Mouse (Mus musculus) midbrain, embryonic 11.5 days (tissue): Measurements from ENCODE around the gene Vps9d1. TPM values are rescaled to one million over a fixed set of nuclear protein-coding genes. Genes with fewer than 3 reads are reported as not detected.

Experiments used
- ATAC-seq: fragments of 200-750 bp; cut with Nextera tagmentation; 2 replicates; pipeline ENCODE4 v1.8.0; 2017; ENCODE audit warnings: moderate TSS enrichment, moderate library complexity; ENCODE audit not compliant: low FRiP score
- DNase-seq: peaks from one replicate; pipeline ENCODE4 v3.0.0; 2015; ENCODE audit warnings: low spot score; ENCODE audit errors: missing footprints
- H3K27ac ChIP-seq: fragments of 300-500 bp; sonication (generic); 2 replicates; pipeline ENCODE4 v1.5.1; 2014; ENCODE audit warnings: low read depth, low read length
- H3K27me3 ChIP-seq: fragments of 300-500 bp; sonication (generic); 2 replicates; pipeline ENCODE4 v1.6.1; 2014; ENCODE audit warnings: mild to moderate bottlenecking, low read length, moderate library complexity, mixed read lengths; ENCODE audit not compliant: control insufficient read depth, insufficient read depth
- H3K36me3 ChIP-seq: fragments of 300-500 bp; sonication (generic); 2 replicates; pipeline ENCODE4 v1.6.1; 2014; ENCODE audit warnings: mild to moderate bottlenecking, low read length, moderate library complexity, mixed read lengths; ENCODE audit not compliant: control insufficient read depth, insufficient read depth
- H3K4me1 ChIP-seq: fragments of 300-500 bp; sonication (generic); 2 replicates; pipeline ENCODE4 v1.6.1; 2014; ENCODE audit warnings: low read length; ENCODE audit not compliant: control insufficient read depth, insufficient read depth
- H3K4me2 ChIP-seq: fragments of 300-500 bp; sonication (generic); 2 replicates; pipeline ENCODE4 v1.6.1; 2014; ENCODE audit warnings: mild to moderate bottlenecking, moderate library complexity
- H3K4me3 ChIP-seq: fragments of 300-500 bp; sonication (generic); 2 replicates; pipeline ENCODE4 v1.5.1; 2014; ENCODE audit warnings: low read depth, low read length
- H3K9ac ChIP-seq: fragments of 300-500 bp; sonication (generic); 2 replicates; pipeline ENCODE4 v1.6.1; 2014; ENCODE audit warnings: low read length
- H3K9me3 ChIP-seq: fragments of 300-500 bp; sonication (generic); 2 replicates; pipeline ENCODE4 v1.6.1; 2016; ENCODE audit warnings: low read length; ENCODE audit not compliant: control insufficient read depth
- WGBS: fragments of 180-500 bp; shearing (Covaris S2); extraction: QIAGEN DNeasy Blood & Tissue Kit; methylation state at CpG from one replicate; pipeline ENCODE4 v1.1.7; 2014; 5-methylcytosine and 5-hydroxymethylcytosine counted together
- polyA plus RNA-seq: library from polyadenylated mRNA; unstranded; fragments of >200 nt; fragmentation: Nextera tagmentation; extraction: Ambion mirVana; gene quantifications from 2 replicates; pipeline ENCODE4 v1.2.1, GENCODE M21; 2014

The Vps9d1 gene
- 23.7 and 23.8 TPM in 2 replicates for polyA plus RNA-seq

GRCm38 (mm10) chr8:123254099-123254885, at the start of gene Vps9d1, which contains the start of gene Zfp276:
Gene Vps9d1 (minus strand): TSS chr8:123254348.
Gene Zfp276 (plus strand): TSS chr8:123254195.
- Histone ChIP-seq H3K4me1 (peaks cover 15% of the 10 kb centered on the region), H3K27ac (peak within 1 kb of the TSS; percentile 75; the same call in 1 of the 2 replicates), H3K4me2 (peak within 1 kb of the TSS; percentile 96), H3K9ac (peak within 1 kb of the TSS; percentile 97), H3K36me3 (peaks cover 16% of the 10 kb centered on the region; the same call in 1 of the 2 replicates), H3K9me3 (no peaks in the 10 kb centered on the region), H3K4me3 (peak within 1 kb of the TSS; percentile 97), H3K27me3 (no peaks in the 10 kb centered on the region)
- peak; percentile 96 for ATAC-seq
- DNase-seq = peak; percentile 98
- WGBS = under 1% methylated on average over 84 of the region's 99 CpGs

- Histone ChIP-seq H3K27ac (no peak overlapping the region), H3K36me3 (peaks cover 4% of the 10 kb centered on the region; the same call in 1 of the 2 replicates), H3K9ac (no peak overlapping the region), H3K4me1 (no peaks in the 10 kb centered on the region), H3K4me3 (no peak overlapping the region), H3K9me3 (no peaks in the 10 kb centered on the region), H3K4me2 (no peak overlapping the region), H3K27me3 (no peaks in the 10 kb centered on the region)
- no peak for ATAC-seq
- WGBS = 95% methylated on average over 11 of the region's 11 CpGs
- DNase-seq = no peak
Measured at GRCm38 (mm10) chr8:123298301-123298700, 44.2 kb upstream of the Vps9d1 start.

GRCm38 (mm10) chr8:123292785-123293184, 38.6 kb upstream of the Vps9d1 start:
- no peak overlapping the region for H3K4me2 ChIP-seq
- peaks cover 7% of the 10 kb centered on the region; the same call in 1 of the 2 replicates for H3K36me3 ChIP-seq
- no peaks in the 10 kb centered on the region for H3K27me3 ChIP-seq
- ATAC-seq = no peak
- no peak overlapping the region for H3K27ac ChIP-seq
- H3K9me3 ChIP-seq = no peaks in the 10 kb centered on the region
- no peaks in the 10 kb centered on the region for H3K4me1 ChIP-seq
- H3K9ac ChIP-seq = no peak overlapping the region
- no peak for DNase-seq
- 96% methylated on average over 2 of the region's 2 CpGs for WGBS
- no peak overlapping the region for H3K4me3 ChIP-seq

DNA sequence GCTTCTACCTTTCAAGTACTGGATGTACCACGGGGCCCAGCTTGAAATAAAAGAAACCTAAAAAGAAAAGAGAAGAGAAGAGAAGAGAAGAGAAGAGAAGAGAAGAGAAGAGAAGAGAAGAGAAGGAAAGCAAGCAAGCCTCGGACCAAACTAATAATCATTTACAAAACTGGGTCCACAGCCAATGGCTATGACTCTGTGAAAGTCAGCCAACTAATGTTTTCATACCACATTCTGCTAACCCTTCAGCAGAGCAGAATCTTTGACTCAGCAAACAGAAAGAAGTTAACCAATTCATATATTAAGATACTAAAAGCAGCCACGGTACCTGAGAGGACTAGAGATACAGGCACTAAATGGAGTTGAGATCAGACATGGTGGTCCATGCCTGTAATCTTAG, 38.1 kb upstream of the Vps9d1 start:
- H3K9me3 ChIP-seq = no peaks in the 10 kb centered on the region
- H3K27ac ChIP-seq = no peak overlapping the region
- H3K4me3 ChIP-seq = no peak overlapping the region
- no peaks in the 10 kb centered on the region for H3K27me3 ChIP-seq
- no peak overlapping the region for H3K4me2 ChIP-seq
- ATAC-seq (no peak), DNase-seq (no peak)
- whole genome bisulfite sequencing = 84% methylated on average over 3 of the region's 3 CpGs
- no peak overlapping the region for H3K9ac ChIP-seq
- peaks cover 7% of the 10 kb centered on the region; the same call in 1 of the 2 replicates for H3K36me3 ChIP-seq
- H3K4me1 ChIP-seq = no peaks in the 10 kb centered on the region

DNA sequence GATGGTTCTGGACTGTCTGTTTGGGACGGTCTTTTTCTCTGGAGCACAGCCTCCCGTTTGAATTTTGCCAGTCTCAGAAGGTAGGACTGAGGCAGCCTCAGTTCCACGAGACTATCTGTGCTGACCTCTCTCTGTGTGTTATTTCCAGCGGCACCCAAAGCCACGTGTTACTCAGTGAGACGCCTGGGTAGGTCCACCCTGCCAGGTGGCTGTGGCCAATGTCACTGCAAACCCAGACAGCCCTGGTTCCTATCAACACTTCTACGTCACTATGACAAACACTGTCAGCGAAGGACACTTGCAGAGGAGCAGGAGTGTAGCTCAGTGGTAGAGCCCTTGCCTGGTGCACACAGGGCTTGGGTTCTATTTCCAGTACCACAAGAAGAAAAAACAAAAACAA, 37.6 kb upstream of the Vps9d1 start:
- 88% methylated on average over 8 of the region's 8 CpGs for WGBS
- Histone ChIP-seq H3K9ac (no peak overlapping the region), H3K36me3 (peaks cover 7% of the 10 kb centered on the region; the same call in 1 of the 2 replicates), H3K27ac (no peak overlapping the region), H3K4me2 (no peak overlapping the region), H3K9me3 (no peaks in the 10 kb centered on the region), H3K4me1 (no peaks in the 10 kb centered on the region), H3K4me3 (no peak overlapping the region), H3K27me3 (no peaks in the 10 kb centered on the region)
- ATAC-seq = no peak
- DNase-seq = no peak

GRCm38 (mm10) chr8:123290679-123291078, 36.5 kb upstream of the Vps9d1 start:
- ATAC-seq = no peak
- DNase-seq = no peak
- no peak overlapping the region for H3K9ac ChIP-seq
- H3K27ac ChIP-seq = no peak overlapping the region
- peaks cover 10% of the 10 kb centered on the region for H3K36me3 ChIP-seq
- no peaks in the 10 kb centered on the region for H3K9me3 ChIP-seq
- no peaks in the 10 kb centered on the region for H3K27me3 ChIP-seq
- WGBS = 90% methylated on average over 8 of the region's 8 CpGs
- H3K4me2 ChIP-seq = no peak overlapping the region
- H3K4me1 ChIP-seq = no peaks in the 10 kb centered on the region
- H3K4me3 ChIP-seq = no peak overlapping the region

DNA sequence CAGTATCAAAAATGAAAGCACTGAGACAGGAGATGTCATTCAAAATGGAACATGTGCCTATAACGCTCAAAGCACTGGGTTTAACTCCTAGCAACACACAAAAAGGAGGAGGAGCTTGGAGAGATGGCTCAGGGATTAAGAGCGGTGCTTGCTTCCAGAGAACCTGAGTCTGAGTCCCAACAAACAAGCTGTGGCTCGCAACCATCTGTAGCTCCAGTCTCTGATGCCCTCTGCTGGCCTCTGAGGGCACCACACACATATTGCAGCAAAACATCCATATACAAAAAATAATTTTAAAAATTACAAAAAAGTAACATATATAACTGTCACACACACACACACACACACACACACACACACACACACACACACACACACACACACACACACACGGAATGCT, 36.0 kb upstream of the Vps9d1 start:
- H3K27me3 ChIP-seq = no peaks in the 10 kb centered on the region
- DNase-seq (no peak), ATAC-seq (no peak)
- H3K9me3 ChIP-seq = no peaks in the 10 kb centered on the region
- no peak overlapping the region for H3K27ac ChIP-seq
- 84% methylated on average over 4 of the region's 4 CpGs for WGBS
- no peak overlapping the region for H3K4me3 ChIP-seq
- no peaks in the 10 kb centered on the region for H3K4me1 ChIP-seq
- peaks cover 6% of the 10 kb centered on the region for H3K36me3 ChIP-seq
- H3K4me2 ChIP-seq = no peak overlapping the region
- no peak overlapping the region for H3K9ac ChIP-seq

- H3K27ac ChIP-seq = no peak overlapping the region
- H3K4me2 ChIP-seq = no peak overlapping the region
- 97% methylated on average over 17 of the region's 17 CpGs for WGBS
- no peak for ATAC-seq
- H3K9me3 ChIP-seq = no peaks in the 10 kb centered on the region
- no peaks in the 10 kb centered on the region for H3K27me3 ChIP-seq
- no peaks in the 10 kb centered on the region for H3K4me1 ChIP-seq
- H3K36me3 ChIP-seq = peaks cover 6% of the 10 kb centered on the region
- no peak overlapping the region for H3K4me3 ChIP-seq
- H3K9ac ChIP-seq = no peak overlapping the region
- DNase-seq = no peak
Measured at GRCm38 (mm10) chr8:123287362-123287761, 33.2 kb upstream of the Vps9d1 start.

- WGBS = 96% methylated on average over 5 of the region's 5 CpGs
- H3K4me3 ChIP-seq = no peak overlapping the region
- DNase-seq = no peak
- no peaks in the 10 kb centered on the region for H3K27me3 ChIP-seq
- no peaks in the 10 kb centered on the region for H3K9me3 ChIP-seq
- no peak overlapping the region for H3K27ac ChIP-seq
- no peak for ATAC-seq
- no peaks in the 10 kb centered on the region for H3K4me1 ChIP-seq
- H3K9ac ChIP-seq = no peak overlapping the region
- no peak overlapping the region for H3K4me2 ChIP-seq
- H3K36me3 ChIP-seq = peaks cover 6% of the 10 kb centered on the region
Measured at GRCm38 (mm10) chr8:123284493-123284892, 30.3 kb upstream of the Vps9d1 start.
